Mouse (Mus musculus): ENCODE data around the gene Fmo5. TPM values are rescaled to one million over a fixed set of nuclear protein-coding genes. Genes with fewer than 3 reads are reported as not detected.

Fmo5 gene
- polyA plus RNA-seq, 1 experiment from 2014 or later: 0.32 TPM

GRCm38 (mm10) chr3:97665525-97665924 is 36.9 kb downstream of the Fmo5 start:
- no peak for ATAC-seq (ENCODE audit: low read depth)
- Histone ChIP-seq H3K4me1 (ENCODE audit: control insufficient read depth, insufficient read depth, low read length) (no peaks in the 10 kb centered on the region), H3K9ac (replicated peaks; ENCODE audit: low read depth, low read length) (no peak overlapping the region), H3K4me3 (ENCODE audit: low read depth, low read length) (no peak overlapping the region), H3K27me3 (ENCODE audit: control insufficient read depth, insufficient read depth, low read length) (no peaks in the 10 kb centered on the region), H3K27ac (ENCODE audit: low read depth, low read length) (no peak overlapping the region), H3K36me3 (ENCODE audit: control insufficient read depth, insufficient read depth, low read length) (peaks cover 41% of the 10 kb centered on the region), H3K9me3 (ENCODE audit: control insufficient read depth, low read length) (no peaks in the 10 kb centered on the region), H3K4me2 (ENCODE audit: low read depth, low read length) (no peak overlapping the region)
- WGBS: 93% methylated on average over 9 of the region's 9 CpGs

DNA sequence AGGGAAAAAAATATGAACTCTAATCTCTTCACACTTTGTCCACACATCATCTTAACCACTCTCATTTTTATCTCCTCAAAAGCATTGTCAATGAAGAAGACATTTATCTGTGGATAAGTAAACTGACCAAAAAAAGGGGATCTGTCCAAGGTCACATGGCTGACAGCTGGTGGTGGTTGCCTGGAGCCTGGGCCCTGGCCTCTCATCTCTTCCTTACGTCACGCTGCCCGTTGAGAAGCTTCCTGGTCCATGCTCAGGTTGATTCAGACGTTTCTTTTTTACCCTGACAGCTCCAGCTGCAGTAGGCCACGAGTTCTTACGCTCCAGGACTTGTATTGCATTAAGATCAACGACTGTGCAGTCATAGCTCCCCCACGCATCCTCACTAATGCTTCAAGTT is 37.5 kb downstream of the Fmo5 start:
- Histone ChIP-seq H3K4me1 (ENCODE audit: control insufficient read depth, insufficient read depth, low read length) (no peaks in the 10 kb centered on the region), H3K27me3 (ENCODE audit: control insufficient read depth, insufficient read depth, low read length) (no peaks in the 10 kb centered on the region), H3K4me3 (ENCODE audit: low read depth, low read length) (no peak overlapping the region), H3K9ac (replicated peaks; ENCODE audit: low read depth, low read length) (no peak overlapping the region), H3K9me3 (ENCODE audit: control insufficient read depth, low read length) (no peaks in the 10 kb centered on the region), H3K27ac (ENCODE audit: low read depth, low read length) (no peak overlapping the region), H3K36me3 (ENCODE audit: control insufficient read depth, insufficient read depth, low read length) (peaks cover 41% of the 10 kb centered on the region), H3K4me2 (ENCODE audit: low read depth, low read length) (no peak overlapping the region)
- ATAC-seq (ENCODE audit: low read depth): no peak
- 83% methylated on average over 8 of the region's 8 CpGs for WGBS

DNA sequence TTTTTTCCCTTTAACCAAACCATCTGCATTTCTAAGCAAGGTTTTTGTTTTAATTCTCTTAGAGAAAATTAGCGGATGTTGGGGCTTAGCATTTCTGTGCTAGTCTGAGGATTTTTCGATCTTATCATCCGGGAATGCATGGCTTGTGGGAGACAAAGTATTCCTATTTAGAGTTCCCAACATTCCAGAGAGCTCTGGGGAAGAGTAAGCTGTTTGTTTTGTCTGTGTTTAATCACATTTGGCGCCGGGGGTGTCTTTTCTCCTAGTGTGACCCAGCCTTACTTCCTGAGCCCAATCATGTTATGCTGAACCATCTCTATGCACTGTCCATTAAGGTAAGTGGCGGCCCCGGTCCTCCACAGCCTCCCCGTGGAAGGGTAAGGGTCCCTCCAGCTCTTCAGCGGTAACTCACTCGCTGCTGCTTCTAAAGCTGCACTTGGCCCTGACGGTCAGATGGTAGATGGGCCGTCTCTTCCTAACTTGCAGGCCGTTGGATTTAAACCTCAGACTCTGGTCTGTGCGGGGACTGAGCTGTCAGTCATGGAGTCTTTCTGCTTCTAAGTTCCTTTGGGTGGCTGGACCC is 38.6 kb downstream of the Fmo5 start:
- Histone ChIP-seq H3K9me3 (ENCODE audit: control insufficient read depth, low read length) (no peaks in the 10 kb centered on the region), H3K4me3 (ENCODE audit: low read depth, low read length) (no peak overlapping the region), H3K4me2 (ENCODE audit: low read depth, low read length) (no peak overlapping the region), H3K4me1 (ENCODE audit: control insufficient read depth, insufficient read depth, low read length) (no peaks in the 10 kb centered on the region), H3K27me3 (ENCODE audit: control insufficient read depth, insufficient read depth, low read length) (no peaks in the 10 kb centered on the region), H3K9ac (replicated peaks; ENCODE audit: low read depth, low read length) (no peak overlapping the region), H3K36me3 (ENCODE audit: control insufficient read depth, insufficient read depth, low read length) (peaks cover 45% of the 10 kb centered on the region), H3K27ac (ENCODE audit: low read depth, low read length) (no peak overlapping the region)
- WGBS: 90% methylated on average over 14 of the region's 14 CpGs
- no peak for ATAC-seq (ENCODE audit: low read depth)

- Histone ChIP-seq H3K36me3 (ENCODE audit: control insufficient read depth, insufficient read depth, low read length) (peaks cover 9% of the 10 kb centered on the region; the same call in 1 of the 2 replicates), H3K27ac (ENCODE audit: low read depth, low read length) (no peak within 1 kb of the TSS), H3K9ac (replicated peaks; ENCODE audit: low read depth, low read length) (no peak within 1 kb of the TSS), H3K4me1 (ENCODE audit: control insufficient read depth, insufficient read depth, low read length) (no peaks in the 10 kb centered on the region), H3K4me2 (ENCODE audit: low read depth, low read length) (no peak within 1 kb of the TSS), H3K4me3 (ENCODE audit: low read depth, low read length) (no peak within 1 kb of the TSS), H3K27me3 (ENCODE audit: control insufficient read depth, insufficient read depth, low read length) (no peaks in the 10 kb centered on the region), H3K9me3 (ENCODE audit: control insufficient read depth, low read length) (no peaks in the 10 kb centered on the region)
- WGBS: 92% methylated on average over 7 of the region's 7 CpGs
- ATAC-seq (ENCODE audit: low read depth): no peak
Observed at GRCm38 (mm10) chr3:97674644-97675110, 46.1 kb downstream of the Fmo5 start, which contains the start of gene Gm17651. Gene Gm17651, minus strand, starts transcription at chr3:97674694.

DNA sequence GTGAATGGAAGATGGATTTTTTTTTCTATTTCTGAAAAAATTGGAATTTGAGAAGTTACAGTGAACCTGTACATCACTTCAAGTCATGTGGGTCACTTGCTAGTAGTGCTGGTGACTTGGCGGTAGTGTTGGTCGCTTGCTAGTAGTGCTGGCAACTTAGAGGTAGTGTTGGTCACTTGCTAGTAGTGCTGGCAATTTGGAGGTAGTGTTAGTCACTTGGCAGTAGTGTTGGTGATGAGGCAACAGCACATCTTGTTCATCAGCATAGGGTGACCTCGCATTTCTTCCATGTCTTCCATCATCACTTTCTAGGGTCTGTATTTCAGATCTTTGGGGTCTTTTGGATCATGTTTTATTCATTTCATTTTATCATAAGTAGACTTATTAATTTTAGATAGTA is 47.5 kb downstream of the Fmo5 start:
- H3K9ac ChIP-seq (replicated peaks; ENCODE audit: low read depth, low read length): no peak overlapping the region
- no peak overlapping the region for H3K27ac ChIP-seq (ENCODE audit: low read depth, low read length)
- H3K9me3 ChIP-seq (ENCODE audit: control insufficient read depth, low read length): no peaks in the 10 kb centered on the region
- no peak overlapping the region for H3K4me3 ChIP-seq (ENCODE audit: low read depth, low read length)
- H3K4me2 ChIP-seq (ENCODE audit: low read depth, low read length): no peak overlapping the region
- ATAC-seq (ENCODE audit: low read depth): no peak
- H3K27me3 ChIP-seq (ENCODE audit: control insufficient read depth, insufficient read depth, low read length): no peaks in the 10 kb centered on the region
- WGBS: over 99% methylated on average over 3 of the region's 3 CpGs
- H3K36me3 ChIP-seq (ENCODE audit: control insufficient read depth, insufficient read depth, low read length): peaks cover 4% of the 10 kb centered on the region; the same call in 1 of the 2 replicates
- H3K4me1 ChIP-seq (ENCODE audit: control insufficient read depth, insufficient read depth, low read length): no peaks in the 10 kb centered on the region

GRCm38 (mm10) chr3:97678416-97678815 is 49.8 kb downstream of the Fmo5 start:
- 98% methylated on average over 3 of the region's 3 CpGs for WGBS
- Histone ChIP-seq H3K4me3 (ENCODE audit: low read depth, low read length) (no peak overlapping the region), H3K4me1 (ENCODE audit: control insufficient read depth, insufficient read depth, low read length) (peaks cover 3% of the 10 kb centered on the region; the same call in 1 of the 2 replicates), H3K36me3 (ENCODE audit: control insufficient read depth, insufficient read depth, low read length) (no peaks in the 10 kb centered on the region), H3K9ac (replicated peaks; ENCODE audit: low read depth, low read length) (no peak overlapping the region), H3K4me2 (ENCODE audit: low read depth, low read length) (no peak overlapping the region), H3K27me3 (ENCODE audit: control insufficient read depth, insufficient read depth, low read length) (no peaks in the 10 kb centered on the region), H3K27ac (ENCODE audit: low read depth, low read length) (no peak overlapping the region), H3K9me3 (ENCODE audit: control insufficient read depth, low read length) (no peaks in the 10 kb centered on the region)
- no peak for ATAC-seq (ENCODE audit: low read depth)

GRCm38 (mm10) chr3:97680631-97681320 is 52.2 kb downstream of the Fmo5 start:
- H3K9ac ChIP-seq (replicated peaks; ENCODE audit: low read depth, low read length): no peak overlapping the region; the same call in 1 of the 2 replicates
- no peaks in the 10 kb centered on the region for H3K27me3 ChIP-seq (ENCODE audit: control insufficient read depth, insufficient read depth, low read length)
- ATAC-seq (ENCODE audit: low read depth): peak; percentile 74
- 3% methylated on average over 28 of the region's 28 CpGs for WGBS
- no peak overlapping the region for H3K27ac ChIP-seq (ENCODE audit: low read depth, low read length)
- no peaks in the 10 kb centered on the region for H3K9me3 ChIP-seq (ENCODE audit: control insufficient read depth, low read length)
- no peaks in the 10 kb centered on the region for H3K36me3 ChIP-seq (ENCODE audit: control insufficient read depth, insufficient read depth, low read length)
- peaks cover 3% of the 10 kb centered on the region; the same call in 1 of the 2 replicates for H3K4me1 ChIP-seq (ENCODE audit: control insufficient read depth, insufficient read depth, low read length)
- H3K4me3 ChIP-seq (ENCODE audit: low read depth, low read length): peak overlapping the region; percentile 22
- H3K4me2 ChIP-seq (ENCODE audit: low read depth, low read length): peak overlapping the region; percentile 43

- H3K27ac ChIP-seq (ENCODE audit: low read depth, low read length): no peak overlapping the region
- H3K4me3 ChIP-seq (ENCODE audit: low read depth, low read length): peak overlapping the region; percentile 22
- WGBS: 1% methylated on average over 33 of the region's 33 CpGs
- no peaks in the 10 kb centered on the region for H3K36me3 ChIP-seq (ENCODE audit: control insufficient read depth, insufficient read depth, low read length)
- no peak overlapping the region; the same call in none of the 2 replicates for H3K9ac ChIP-seq (replicated peaks; ENCODE audit: low read depth, low read length)
- ATAC-seq (ENCODE audit: low read depth): peak; percentile 53
- H3K9me3 ChIP-seq (ENCODE audit: control insufficient read depth, low read length): no peaks in the 10 kb centered on the region
- no peaks in the 10 kb centered on the region for H3K27me3 ChIP-seq (ENCODE audit: control insufficient read depth, insufficient read depth, low read length)
- H3K4me2 ChIP-seq (ENCODE audit: low read depth, low read length): peak overlapping the region; percentile 43
- peaks cover 3% of the 10 kb centered on the region; the same call in 1 of the 2 replicates for H3K4me1 ChIP-seq (ENCODE audit: control insufficient read depth, insufficient read depth, low read length)
Observed at GRCm38 (mm10) chr3:97681321-97682158, 52.9 kb downstream of the Fmo5 start.
